Mouse (Mus musculus) heart, adult 2 months (tissue): ENCODE measurements around the gene Rrp8. TPM values are rescaled to one million over a fixed set of nuclear protein-coding genes. Genes with fewer than 3 reads are reported as not detected.
A peak's percentile ranks its signal among the peaks of the same experiment; 100 is the strongest.

Experiments used
- DNase-seq, 2 experiments: peaks; one replicate each; pipeline ENCODE4 v3.0.0; 2021
- H3K27ac ChIP-seq: fragments of 200-600 bp; 2 replicates; pipeline ENCODE4 v1.8.1; 2022
- H3K27me3 ChIP-seq: fragments of 200-500 bp; 2 replicates; pipeline ENCODE4 v1.6.1; 2012; ENCODE audit warnings: mild to moderate bottlenecking, low read length, inconsistent platforms, mixed read lengths; ENCODE audit not compliant: control insufficient read depth, insufficient read depth
- H3K36me3 ChIP-seq: fragments of 200-500 bp; 2 replicates; pipeline ENCODE4 v1.6.1; 2012; ENCODE audit warnings: low read length, inconsistent platforms; ENCODE audit not compliant: control insufficient read depth, insufficient read depth
- H3K4me1 ChIP-seq: fragments of 200-500 bp; 2 replicates; pipeline ENCODE4 v1.6.1; 2011; ENCODE audit warnings: low read length; ENCODE audit not compliant: control insufficient read depth, insufficient read depth
- H3K4me3 ChIP-seq: fragments of 200-600 bp; 2 replicates; pipeline ENCODE4 v1.8.1; 2022
- H3K79me2 ChIP-seq: fragments of 200-500 bp; replicated peaks from 2 replicates; pipeline ENCODE4 v1.6.1; 2012; ENCODE audit warnings: mild to moderate bottlenecking, inconsistent platforms, low read length, moderate library complexity, mixed read lengths; ENCODE audit not compliant: control insufficient read depth, insufficient read depth
- H3K9ac ChIP-seq: fragments of 200-500 bp; 2 replicates; pipeline ENCODE4 v1.6.1; 2012; ENCODE audit warnings: low read depth, mild to moderate bottlenecking, control low read depth, inconsistent platforms, low read length, mixed read lengths
- CTCF ChIP-seq: fragments of 200-600 bp; IDR thresholded peaks from 2 replicates; pipeline ENCODE4 v1.8.1; 2022; ENCODE audit warnings: antibody characterized with exemption, mild to moderate bottlenecking, moderate library complexity
- EP300 ChIP-seq: fragments of 200-500 bp; IDR thresholded peaks from 2 replicates; pipeline ENCODE4 v1.6.1; 2011; ENCODE audit warnings: low read depth, low read length, control low read depth; ENCODE audit not compliant: insufficient read depth
- POLR2A ChIP-seq: fragments of 200-500 bp; IDR thresholded peaks from 2 replicates; pipeline ENCODE4 v1.6.1; 2011; ENCODE audit warnings: mild to moderate bottlenecking, low read depth, low read length, control low read depth; ENCODE audit not compliant: insufficient read depth
- WGBS: fragments of 180-500 bp; shearing (Covaris S2); methylation state at CpG from one replicate; pipeline ENCODE4 v1.1.7; 2018; 5-methylcytosine and 5-hydroxymethylcytosine counted together
- intact Hi-C: fragments of 180-260 bp; cut with DNase I; formaldehyde crosslinking; loops from one replicate; pipeline ENCODE4 v1.15.1; 2025
- polyA plus RNA-seq: library from polyadenylated mRNA; depleted of rRNA; stranded (reverse); fragments of >200 nt; gene quantifications from 2 replicates; pipeline ENCODE4 v1.2.3, GENCODE M21; 2012
- total RNA-seq, 2 experiments: library from RNA; stranded (reverse); gene quantifications; 2 replicates each; pipeline ENCODE4 v1.2.3; 2021

Gene Rrp8
- total and polyA plus RNA-seq, 3 experiments: 4.4 to 10.8 (median 9.2) TPM

GRCm38 (mm10) chr7:105726980-105727325 lies 10.2 kb downstream of the Rrp8 start:
- no peaks in the 10 kb centered on the region for H3K27me3 ChIP-seq
- intact Hi-C loops: loop anchor here (1.0 kb wide), 2 partner anchors 84 to 91 kb away; partner anchors contain the start of gene Mrpl17
- H3K4me1 ChIP-seq: peaks cover 1% of the 10 kb centered on the region
- H3K4me3 ChIP-seq: no peak overlapping the region
- no peak for DNase-seq
- H3K79me2 ChIP-seq: no peaks in the 10 kb centered on the region
- H3K9ac ChIP-seq: no peak overlapping the region
- no peak for TF ChIP-seq POLR2A
- TF ChIP-seq EP300: no peak
- no peak for TF ChIP-seq CTCF
- H3K27ac ChIP-seq: no peak overlapping the region
- H3K36me3 ChIP-seq: peaks cover 5% of the 10 kb centered on the region; the same call in 1 of the 2 replicates
- 91% methylated on average over 4 of the region's 4 CpGs for WGBS

- peak; percentile 97 for TF ChIP-seq CTCF
- no peak for TF ChIP-seq EP300
- peak; percentile 29; the same call in 1 of the 2 replicates for TF ChIP-seq POLR2A
- no peaks in the 10 kb centered on the region for H3K27me3 ChIP-seq
- peaks cover 1% of the 10 kb centered on the region for H3K4me1 ChIP-seq
- H3K36me3 ChIP-seq: peaks cover 5% of the 10 kb centered on the region; the same call in 1 of the 2 replicates
- H3K79me2 ChIP-seq: no peaks in the 10 kb centered on the region
- intact Hi-C loops: loop anchor here (1.0 kb wide), 2 partner anchors 85 to 92 kb away; partner anchors contain the start of gene Mrpl17
- no peak overlapping the region for H3K27ac ChIP-seq
- WGBS: 72% methylated on average over 4 of the region's 4 CpGs
- no peak overlapping the region for H3K4me3 ChIP-seq
- no peak overlapping the region for H3K9ac ChIP-seq
- peak; percentile 40 for DNase-seq
These were observed 10.8 kb downstream of the Rrp8 start for GRCm38 (mm10) chr7:105726144-105726979.

GRCm38 (mm10) chr7:105721916-105722315 lies 15.3 kb downstream of the Rrp8 start:
- TF ChIP-seq POLR2A: no peak
- TF ChIP-seq CTCF: no peak
- TF ChIP-seq EP300: no peak
- no peaks in the 10 kb centered on the region for H3K79me2 ChIP-seq
- no peak for DNase-seq
- intact Hi-C loops: no loop called here
- H3K27ac ChIP-seq: no peak overlapping the region
- H3K4me1 ChIP-seq: peaks cover 1% of the 10 kb centered on the region; the same call in 1 of the 2 replicates
- no peak overlapping the region for H3K9ac ChIP-seq
- no peaks in the 10 kb centered on the region for H3K36me3 ChIP-seq
- H3K4me3 ChIP-seq: no peak overlapping the region
- H3K27me3 ChIP-seq: no peaks in the 10 kb centered on the region
- WGBS: 67% methylated on average over 2 of the region's 2 CpGs

- TF ChIP-seq CTCF: peak; percentile 13; the same call in 1 of the 2 replicates
- TF ChIP-seq EP300: no peak
- no peak for TF ChIP-seq POLR2A
- 60% methylated on average over 3 of the region's 3 CpGs for WGBS
- Histone ChIP-seq H3K36me3 (no peaks in the 10 kb centered on the region), H3K27ac (no peak overlapping the region), H3K4me3 (no peak overlapping the region), H3K4me1 (no peaks in the 10 kb centered on the region), H3K9ac (no peak overlapping the region), H3K79me2 (no peaks in the 10 kb centered on the region), H3K27me3 (no peaks in the 10 kb centered on the region)
- intact Hi-C loops: no loop called here
- DNase-seq: no peak
These were observed 21.8 kb downstream of the Rrp8 start for GRCm38 (mm10) chr7:105715366-105715765.

GRCm38 (mm10) chr7:105708733-105709132 lies 28.5 kb downstream of the Rrp8 start:
- H3K4me3 ChIP-seq: no peak overlapping the region
- no peaks in the 10 kb centered on the region for H3K36me3 ChIP-seq
- H3K9ac ChIP-seq: no peak overlapping the region
- H3K4me1 ChIP-seq: no peaks in the 10 kb centered on the region
- intact Hi-C loops: no loop called here
- WGBS: 86% methylated on average over 5 of the region's 5 CpGs
- no peaks in the 10 kb centered on the region for H3K79me2 ChIP-seq
- DNase-seq: no peak
- H3K27ac ChIP-seq: no peak overlapping the region
- no peaks in the 10 kb centered on the region for H3K27me3 ChIP-seq
- TF ChIP-seq CTCF: no peak
- TF ChIP-seq POLR2A: no peak
- no peak for TF ChIP-seq EP300

- no peaks in the 10 kb centered on the region for H3K4me1 ChIP-seq
- 75% methylated on average over 4 of the region's 4 CpGs for WGBS
- TF ChIP-seq CTCF (no peak), EP300 (no peak), POLR2A (no peak)
- intact Hi-C loops: no loop called here
- no peak overlapping the region for H3K9ac ChIP-seq
- no peaks in the 10 kb centered on the region for H3K36me3 ChIP-seq
- no peak overlapping the region for H3K27ac ChIP-seq
- DNase-seq: no peak
- no peaks in the 10 kb centered on the region for H3K27me3 ChIP-seq
- no peaks in the 10 kb centered on the region for H3K79me2 ChIP-seq
- no peak overlapping the region for H3K4me3 ChIP-seq
These were observed 33.4 kb downstream of the Rrp8 start for GRCm38 (mm10) chr7:105703816-105704215.
